Mouse (Mus musculus) liver, adult 2 months (tissue): ENCODE measurements around the gene Ldb3.

Experiments used
- CTCF ChIP-seq: fragments of 200-500 bp; IDR thresholded peaks from 2 replicates; pipeline ENCODE4 v1.5.1; 2011; ENCODE audit warnings: low read depth, low read length, control low read depth
- POLR2A ChIP-seq: fragments of 200-500 bp; IDR thresholded peaks from 2 replicates; pipeline ENCODE4 v1.6.1; 2011; ENCODE audit warnings: low read length, control low read depth; ENCODE audit not compliant: insufficient read depth; ENCODE audit errors: extremely low read depth

DNA sequence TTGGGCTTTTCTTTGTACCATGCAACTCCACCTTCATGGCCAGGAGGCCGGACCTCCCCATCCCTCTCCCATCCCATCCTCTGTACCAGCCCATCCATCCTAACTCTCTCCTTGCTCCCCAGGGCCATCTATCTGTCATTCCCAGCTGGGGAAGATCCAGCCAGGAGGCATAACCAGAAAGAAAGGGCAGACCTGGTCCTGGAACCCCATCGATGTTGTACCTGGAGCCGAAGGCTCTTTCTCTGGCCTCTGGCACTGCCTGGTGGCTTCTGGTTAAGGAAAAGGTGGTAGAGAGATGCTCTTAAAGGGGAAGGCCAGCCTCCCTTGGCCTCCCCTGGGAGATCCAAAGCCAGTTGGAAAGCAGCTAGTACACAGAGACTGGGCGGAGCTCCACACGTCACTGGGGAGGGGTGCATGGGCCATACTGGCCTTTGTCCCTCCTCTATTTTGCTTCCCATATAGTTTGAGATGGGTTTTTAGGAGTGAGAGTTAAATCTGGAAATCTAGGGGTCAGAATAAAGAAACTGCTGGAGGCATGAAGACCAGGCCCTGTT is 1.6 kb upstream of the Ldb3 start:
- no peak for TF ChIP-seq CTCF
- TF ChIP-seq POLR2A, result no peak
